Mouse (Mus musculus) neural tube, embryonic 12.5 days (tissue): ENCODE results near the gene Peak1. TPM values are rescaled to one million over a fixed set of nuclear protein-coding genes. Genes with fewer than 3 reads are reported as not detected.

Experiments
- ATAC-seq: fragments of 200-750 bp; cut with Nextera tagmentation; 2 replicates; pipeline ENCODE4 v1.8.0; 2017; ENCODE audit warnings: low read depth, mild to moderate bottlenecking, moderate TSS enrichment, moderate library complexity; ENCODE audit not compliant: low FRiP score
- H3K27ac ChIP-seq: fragments of 300-500 bp; sonication (generic); 2 replicates; pipeline ENCODE4 v1.5.1; 2016
- H3K27me3 ChIP-seq: fragments of 300-500 bp; sonication (generic); replicated peaks from 2 replicates; pipeline ENCODE4 v1.6.1; 2016; ENCODE audit warnings: mild to moderate bottlenecking
- H3K36me3 ChIP-seq: fragments of 300-500 bp; sonication (generic); 2 replicates; pipeline ENCODE4 v1.6.1; 2016; ENCODE audit warnings: mild to moderate bottlenecking
- H3K4me1 ChIP-seq: fragments of 300-500 bp; sonication (generic); 2 replicates; pipeline ENCODE4 v1.6.1; 2016
- H3K4me2 ChIP-seq: fragments of 300-500 bp; sonication (generic); replicated peaks from 2 replicates; pipeline ENCODE4 v1.6.1; 2016; ENCODE audit warnings: mild to moderate bottlenecking
- H3K4me3 ChIP-seq: fragments of 300-500 bp; sonication (generic); 2 replicates; pipeline ENCODE4 v1.5.1; 2016
- H3K9ac ChIP-seq: fragments of 300-500 bp; sonication (generic); 2 replicates; pipeline ENCODE4 v1.6.1; 2016; ENCODE audit warnings: mild to moderate bottlenecking
- H3K9me3 ChIP-seq: fragments of 300-500 bp; sonication (generic); 2 replicates; pipeline ENCODE4 v1.6.1; 2016; ENCODE audit warnings: mild to moderate bottlenecking
- WGBS: fragments of 180-500 bp; shearing (Covaris S2); methylation state at CpG from one replicate; pipeline ENCODE4 v1.1.7; 2016; 5-methylcytosine and 5-hydroxymethylcytosine counted together
- polyA plus RNA-seq: library from polyadenylated mRNA; unstranded; fragments of >200 nt; fragmentation: Nextera tagmentation; extraction: Ambion mirVana; gene quantifications from 2 replicates; pipeline ENCODE4 v1.2.1, GENCODE M21; 2016

The Peak1 gene
- polyA plus RNA-seq, 1 experiment from 2014 or later = 7.8 TPM

DNA sequence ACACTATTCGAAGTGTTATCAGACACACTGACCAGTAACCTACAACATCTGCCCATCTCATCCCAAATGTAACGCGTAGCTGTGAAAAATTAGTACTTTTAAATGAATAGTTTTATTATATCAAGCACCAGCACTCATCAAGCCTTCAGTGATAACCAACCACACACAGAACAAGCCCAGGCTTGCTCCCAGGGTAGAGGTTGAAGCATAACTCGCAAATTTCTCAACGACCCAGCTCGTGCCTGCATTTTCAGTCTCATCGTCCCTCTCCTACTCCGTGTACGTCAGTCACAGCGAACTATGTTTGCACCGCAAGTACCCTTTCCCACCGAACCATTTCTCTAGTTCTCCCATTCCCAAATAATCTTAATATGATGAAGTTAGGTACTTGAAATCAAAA, 83.5 kb downstream of the Peak1 start:
- no peak overlapping the region for H3K27ac ChIP-seq
- WGBS = 93% methylated on average over 12 of the region's 12 CpGs
- H3K9ac ChIP-seq = no peak overlapping the region
- no peak for ATAC-seq
- no peaks in the 10 kb centered on the region for H3K9me3 ChIP-seq
- H3K4me1 ChIP-seq = no peaks in the 10 kb centered on the region
- no peaks in the 10 kb centered on the region for H3K36me3 ChIP-seq
- no peak overlapping the region for H3K4me3 ChIP-seq
- H3K27me3 ChIP-seq = no peaks in the 10 kb centered on the region
- no peak overlapping the region for H3K4me2 ChIP-seq

DNA sequence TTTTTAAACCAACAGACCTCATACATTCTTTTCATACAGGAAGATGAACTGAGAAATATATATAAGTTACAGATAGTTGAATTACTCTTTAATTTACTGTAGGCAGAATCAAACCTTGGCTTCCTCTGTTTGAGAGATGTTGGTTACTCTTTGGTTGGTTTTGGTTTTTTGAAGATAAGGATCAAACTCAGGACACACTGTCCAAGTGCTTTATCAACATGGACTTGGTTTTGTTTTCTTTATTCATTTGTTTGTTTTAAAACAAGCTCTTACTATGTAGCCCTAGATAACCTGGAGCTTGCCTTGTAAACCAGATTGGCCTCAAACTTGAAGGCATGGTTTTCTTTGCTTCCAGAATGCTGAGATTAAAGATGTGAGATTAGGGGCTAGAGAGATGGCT, 85.1 kb downstream of the Peak1 start:
- ATAC-seq = no peak
- no peaks in the 10 kb centered on the region for H3K27me3 ChIP-seq
- no peaks in the 10 kb centered on the region for H3K4me1 ChIP-seq
- H3K36me3 ChIP-seq = no peaks in the 10 kb centered on the region
- no peak overlapping the region for H3K9ac ChIP-seq
- H3K4me3 ChIP-seq = no peak overlapping the region
- no peaks in the 10 kb centered on the region for H3K9me3 ChIP-seq
- H3K27ac ChIP-seq = no peak overlapping the region
- no peak overlapping the region for H3K4me2 ChIP-seq

DNA sequence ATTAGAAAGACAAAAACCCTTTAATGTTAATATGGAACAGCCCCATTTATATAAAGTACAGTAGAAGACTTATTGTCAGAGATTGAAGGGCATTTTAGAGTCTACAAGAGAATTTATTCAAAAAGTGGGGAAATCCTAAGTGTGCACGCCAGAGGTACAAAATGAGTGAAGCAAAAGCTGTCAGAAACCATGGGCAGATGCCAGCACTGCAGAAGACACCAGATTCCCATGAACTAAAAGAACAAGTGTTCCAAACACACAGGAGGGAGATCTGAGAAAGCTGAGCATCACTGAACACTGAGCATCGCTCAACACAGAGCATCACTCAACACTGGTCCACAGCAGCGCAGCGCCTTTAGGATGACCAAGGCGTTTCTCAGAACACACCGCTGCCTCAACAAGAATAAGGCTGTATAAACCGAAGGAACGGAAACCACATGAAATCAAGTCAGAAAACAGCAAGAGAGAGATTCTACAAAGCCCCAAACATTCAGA, 91.3 kb downstream of the Peak1 start:
- Histone ChIP-seq H3K36me3 (no peaks in the 10 kb centered on the region), H3K4me1 (no peaks in the 10 kb centered on the region), H3K27me3 (no peaks in the 10 kb centered on the region), H3K4me3 (no peak overlapping the region), H3K4me2 (no peak overlapping the region), H3K9ac (no peak overlapping the region), H3K27ac (no peak overlapping the region), H3K9me3 (no peaks in the 10 kb centered on the region)
- WGBS = 92% methylated on average over 8 of the region's 8 CpGs
- ATAC-seq = no peak

DNA sequence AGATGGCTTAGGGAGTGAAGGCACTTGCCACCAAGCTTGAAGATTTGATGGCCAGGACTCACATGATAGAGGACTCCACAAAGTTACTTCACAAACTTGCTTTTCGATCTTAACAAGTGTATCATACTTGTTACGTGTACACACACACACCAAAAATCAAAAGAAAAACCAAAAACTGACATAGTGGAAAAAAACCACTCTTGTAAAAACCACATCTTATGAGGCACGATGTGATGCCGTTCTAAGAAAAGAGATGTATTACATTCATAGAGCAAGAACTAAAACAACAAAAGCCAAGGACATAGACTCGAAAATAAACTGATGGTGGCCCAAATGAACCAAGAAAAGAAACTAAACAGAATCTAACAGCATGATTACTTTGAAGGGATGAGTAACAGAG, 92.1 kb downstream of the Peak1 start:
- Histone ChIP-seq H3K9ac (no peak overlapping the region), H3K4me2 (no peak overlapping the region), H3K4me1 (no peaks in the 10 kb centered on the region), H3K27ac (no peak overlapping the region), H3K36me3 (no peaks in the 10 kb centered on the region), H3K27me3 (no peaks in the 10 kb centered on the region), H3K9me3 (no peaks in the 10 kb centered on the region), H3K4me3 (no peak overlapping the region)
- 93% methylated on average over 5 of the region's 5 CpGs for WGBS
- ATAC-seq = no peak

DNA sequence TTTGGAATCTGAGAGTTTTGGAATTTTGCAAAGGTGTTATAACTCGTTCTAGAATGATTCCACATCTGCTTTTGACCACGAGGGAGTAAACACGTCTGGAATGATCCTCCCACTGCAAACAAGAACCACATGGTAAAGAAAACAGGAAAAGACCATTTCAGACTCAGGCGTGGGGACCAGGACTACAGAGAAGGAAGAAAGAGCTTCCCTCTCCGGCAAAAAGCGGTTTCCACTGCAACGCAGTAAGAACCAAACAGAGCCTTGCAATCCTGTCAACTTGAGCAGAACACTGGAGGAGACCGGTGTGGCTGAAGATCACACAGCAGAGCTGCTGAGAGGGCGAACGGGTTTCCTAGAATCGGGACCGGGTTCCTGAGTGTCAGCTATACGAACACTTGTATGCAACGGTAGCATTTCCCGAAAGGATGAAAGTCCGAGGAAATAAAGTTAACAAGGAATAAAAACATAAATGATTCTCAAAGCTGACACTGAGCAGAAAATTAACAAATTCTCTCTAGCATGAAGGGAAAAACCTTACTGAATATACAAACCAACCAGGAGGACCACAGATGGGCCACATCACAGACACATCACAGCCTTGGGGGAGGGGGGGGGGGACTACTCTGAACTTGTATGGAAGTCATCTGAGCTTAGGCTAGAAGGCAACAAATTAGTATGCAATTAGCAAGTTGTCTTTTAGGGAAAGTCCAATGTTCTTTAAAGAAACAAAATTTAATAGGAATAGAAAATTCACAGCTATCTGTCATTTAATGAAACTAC, 93.1 kb downstream of the Peak1 start:
- no peaks in the 10 kb centered on the region for H3K4me1 ChIP-seq
- ATAC-seq = no peak
- 75% methylated on average over 16 of the region's 16 CpGs for WGBS
- H3K36me3 ChIP-seq = no peaks in the 10 kb centered on the region
- H3K4me2 ChIP-seq = no peak overlapping the region
- H3K27ac ChIP-seq = no peak overlapping the region
- H3K27me3 ChIP-seq = no peaks in the 10 kb centered on the region
- H3K4me3 ChIP-seq = no peak overlapping the region
- H3K9me3 ChIP-seq = no peaks in the 10 kb centered on the region
- H3K9ac ChIP-seq = no peak overlapping the region

DNA sequence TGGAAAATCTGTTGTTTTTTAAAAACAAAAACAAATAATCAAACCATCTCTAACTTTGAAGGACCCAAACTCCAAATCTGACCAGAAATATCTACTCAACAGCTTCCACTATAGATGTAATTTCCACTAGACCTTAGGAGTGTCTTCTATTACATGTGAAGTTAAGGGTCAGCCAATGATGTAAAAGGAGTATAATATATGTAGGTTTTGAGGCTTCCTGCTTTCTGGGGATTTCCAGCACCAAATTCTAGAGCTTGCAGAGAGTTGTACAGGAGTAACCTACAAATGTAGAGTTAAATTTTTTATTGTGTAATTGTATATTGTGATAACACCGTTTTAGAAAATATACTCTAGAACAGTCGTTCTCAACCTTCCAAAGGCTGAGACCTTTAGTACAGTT, 96.6 kb downstream of the Peak1 start:
- Histone ChIP-seq H3K9ac (no peak overlapping the region), H3K4me3 (no peak overlapping the region), H3K36me3 (no peaks in the 10 kb centered on the region), H3K27me3 (no peaks in the 10 kb centered on the region), H3K4me2 (no peak overlapping the region), H3K4me1 (no peaks in the 10 kb centered on the region), H3K9me3 (peaks cover 4% of the 10 kb centered on the region; the same call in 1 of the 2 replicates), H3K27ac (no peak overlapping the region)
- ATAC-seq = no peak
- 93% methylated on average over 2 of the region's 2 CpGs for WGBS

DNA sequence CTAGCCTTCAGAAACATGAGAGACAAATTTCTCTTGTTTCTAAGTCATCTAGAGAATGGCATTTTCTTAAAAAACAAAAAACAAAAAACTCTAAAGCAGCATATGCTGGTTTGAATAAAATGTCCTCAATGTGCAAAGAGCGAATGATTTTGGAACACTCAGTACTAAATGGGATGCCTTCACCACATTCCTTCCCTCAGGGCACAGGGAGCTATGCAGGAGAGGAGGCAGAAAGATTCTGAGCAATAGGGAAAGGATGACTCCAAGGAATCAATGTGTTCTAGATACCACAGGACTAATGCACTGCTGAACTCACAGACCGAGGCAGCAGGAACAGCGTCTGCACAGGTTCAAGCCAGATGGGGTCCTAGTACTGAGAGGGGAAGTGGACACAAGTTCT, 103.5 kb downstream of the Peak1 start:
- 88% methylated on average over 3 of the region's 3 CpGs for WGBS
- peaks cover 4% of the 10 kb centered on the region; the same call in 1 of the 2 replicates for H3K9me3 ChIP-seq
- H3K4me1 ChIP-seq = no peaks in the 10 kb centered on the region
- H3K4me2 ChIP-seq = no peak overlapping the region
- no peaks in the 10 kb centered on the region for H3K36me3 ChIP-seq
- no peak overlapping the region for H3K9ac ChIP-seq
- no peak for ATAC-seq
- H3K27me3 ChIP-seq = no peaks in the 10 kb centered on the region
- no peak overlapping the region for H3K27ac ChIP-seq
- H3K4me3 ChIP-seq = no peak overlapping the region

DNA sequence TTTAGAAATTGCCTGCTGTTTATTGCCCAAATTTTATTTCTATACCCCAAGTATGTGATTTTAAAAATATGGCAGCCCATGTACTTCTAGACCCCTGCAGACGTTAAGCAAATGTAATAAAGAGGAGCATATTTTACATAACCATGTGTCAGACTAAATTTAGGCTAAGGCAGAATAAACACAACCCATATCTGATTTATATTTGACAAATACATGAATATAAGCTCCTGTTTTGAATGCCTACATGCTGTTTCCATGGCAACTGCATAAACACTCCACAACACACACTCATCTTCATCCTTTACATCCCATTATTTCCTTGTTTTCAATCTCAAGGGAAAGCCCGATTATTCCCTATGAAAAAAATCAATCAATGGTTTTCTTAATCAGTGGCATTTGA, 108.8 kb downstream of the Peak1 start:
- H3K4me2 ChIP-seq = no peak overlapping the region
- WGBS = 69% methylated on average over 2 of the region's 2 CpGs
- H3K9me3 ChIP-seq = no peaks in the 10 kb centered on the region
- H3K36me3 ChIP-seq = no peaks in the 10 kb centered on the region
- H3K4me1 ChIP-seq = no peaks in the 10 kb centered on the region
- H3K9ac ChIP-seq = no peak overlapping the region
- H3K4me3 ChIP-seq = no peak overlapping the region
- ATAC-seq = no peak
- H3K27ac ChIP-seq = no peak overlapping the region
- H3K27me3 ChIP-seq = no peaks in the 10 kb centered on the region

DNA sequence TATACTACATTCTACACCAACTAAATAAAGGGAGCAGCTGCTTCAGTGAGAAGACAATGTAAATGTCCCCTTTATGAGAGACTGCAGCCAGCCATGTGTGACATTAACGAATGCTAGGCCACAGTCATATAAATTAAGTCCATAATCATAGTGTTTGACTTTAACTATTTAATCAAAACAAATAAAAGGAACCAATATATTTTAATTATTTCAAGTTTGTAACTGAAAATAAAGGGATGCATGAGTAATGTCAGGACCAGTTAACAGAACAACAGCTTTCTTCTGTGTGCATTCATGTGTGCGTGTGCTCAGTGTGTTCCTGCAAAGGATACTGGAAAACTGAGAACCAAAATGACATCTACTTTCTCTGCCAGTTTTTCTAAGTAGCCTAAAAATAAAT, 113.3 kb downstream of the Peak1 start:
- H3K4me3 ChIP-seq = no peak overlapping the region
- H3K4me1 ChIP-seq = peaks cover 6% of the 10 kb centered on the region; the same call in 1 of the 2 replicates
- no peak for ATAC-seq
- H3K36me3 ChIP-seq = no peaks in the 10 kb centered on the region
- H3K9ac ChIP-seq = no peak overlapping the region
- 32% methylated on average over 2 of the region's 2 CpGs for WGBS
- H3K27me3 ChIP-seq = no peaks in the 10 kb centered on the region
- H3K4me2 ChIP-seq = no peak overlapping the region
- H3K9me3 ChIP-seq = no peaks in the 10 kb centered on the region
- no peak overlapping the region for H3K27ac ChIP-seq

DNA sequence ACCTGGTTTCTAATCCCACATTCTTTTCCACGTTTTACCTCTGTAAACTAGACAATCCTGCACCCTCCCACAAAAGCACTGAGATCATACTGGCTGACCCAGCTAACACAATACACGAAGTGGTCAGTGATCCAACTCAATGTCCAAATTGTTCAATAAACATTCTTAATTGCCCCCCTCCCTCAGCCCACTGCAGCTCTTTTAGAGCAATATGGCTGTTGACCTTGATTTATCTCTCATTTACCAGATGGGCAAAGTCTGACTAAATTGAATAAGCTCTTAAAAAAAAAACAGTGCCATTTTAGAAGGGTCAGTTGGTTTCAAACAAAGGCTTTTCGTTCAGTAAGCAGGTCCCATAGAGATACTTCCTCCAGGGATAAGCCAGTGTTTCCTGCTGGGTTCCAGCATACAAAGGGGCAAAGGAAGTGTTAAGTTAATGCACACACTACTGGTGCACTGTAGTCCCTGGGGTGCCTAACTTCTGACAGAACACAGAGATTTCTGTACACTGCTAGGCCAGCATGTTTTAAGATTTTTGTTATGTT, 114.9 kb downstream of the Peak1 start:
- Histone ChIP-seq H3K4me1 (peaks cover 6% of the 10 kb centered on the region; the same call in 1 of the 2 replicates), H3K4me3 (no peak overlapping the region), H3K36me3 (no peaks in the 10 kb centered on the region), H3K4me2 (no peak overlapping the region), H3K27ac (no peak overlapping the region), H3K9ac (no peak overlapping the region), H3K9me3 (no peaks in the 10 kb centered on the region), H3K27me3 (no peaks in the 10 kb centered on the region)
- 12% methylated on average over 3 of the region's 3 CpGs for WGBS
- ATAC-seq = no peak

DNA sequence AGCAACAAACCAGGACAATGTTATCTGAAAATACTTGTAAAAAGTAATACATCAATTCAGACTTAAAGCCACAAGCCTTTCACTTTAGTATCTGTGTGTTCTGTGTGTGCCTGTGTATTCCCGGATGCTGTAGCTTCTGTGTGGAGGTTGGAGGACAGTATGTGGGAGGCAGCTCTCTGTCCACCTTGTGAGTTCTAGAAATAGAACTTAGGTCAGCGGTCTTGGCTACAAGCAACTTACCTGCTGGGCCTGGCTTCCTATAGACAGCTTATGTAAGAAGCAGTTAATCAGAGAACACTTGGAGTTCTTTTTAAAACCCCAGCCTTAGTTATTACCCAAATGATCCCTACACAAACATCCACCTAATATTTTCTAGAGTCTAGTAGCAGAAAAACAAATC, 127.8 kb downstream of the Peak1 start:
- Histone ChIP-seq H3K27ac (no peak overlapping the region), H3K36me3 (no peaks in the 10 kb centered on the region), H3K4me3 (no peak overlapping the region), H3K4me1 (no peaks in the 10 kb centered on the region), H3K9me3 (no peaks in the 10 kb centered on the region), H3K4me2 (no peak overlapping the region), H3K27me3 (no peaks in the 10 kb centered on the region), H3K9ac (no peak overlapping the region)
- no peak for ATAC-seq
- 97% methylated on average over 2 of the region's 2 CpGs for WGBS

DNA sequence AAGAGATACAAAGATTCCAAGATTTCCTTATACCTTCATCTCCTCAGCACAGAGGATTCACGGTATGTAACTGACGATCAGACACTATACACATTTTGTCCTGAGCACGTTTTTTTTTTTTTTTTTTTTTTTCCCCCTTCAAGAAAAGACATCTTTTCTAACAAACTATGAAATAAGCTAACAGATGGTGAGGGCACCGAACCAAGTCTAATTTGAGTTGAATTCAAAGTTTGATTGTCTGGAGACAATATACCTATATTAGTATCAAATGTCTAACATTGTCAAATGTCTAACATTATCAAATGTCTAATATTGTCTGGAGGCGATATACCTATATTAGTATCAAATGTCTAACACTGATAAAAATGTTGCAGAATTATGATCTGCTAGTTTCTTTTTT, 135.4 kb downstream of the Peak1 start:
- H3K27me3 ChIP-seq = no peaks in the 10 kb centered on the region
- no peaks in the 10 kb centered on the region for H3K36me3 ChIP-seq
- no peak for ATAC-seq
- H3K9ac ChIP-seq = no peak overlapping the region
- WGBS = 90% methylated on average over 5 of the region's 5 CpGs
- H3K27ac ChIP-seq = no peak overlapping the region
- H3K4me3 ChIP-seq = no peak overlapping the region
- H3K4me1 ChIP-seq = no peaks in the 10 kb centered on the region
- no peak overlapping the region for H3K4me2 ChIP-seq
- no peaks in the 10 kb centered on the region for H3K9me3 ChIP-seq

DNA sequence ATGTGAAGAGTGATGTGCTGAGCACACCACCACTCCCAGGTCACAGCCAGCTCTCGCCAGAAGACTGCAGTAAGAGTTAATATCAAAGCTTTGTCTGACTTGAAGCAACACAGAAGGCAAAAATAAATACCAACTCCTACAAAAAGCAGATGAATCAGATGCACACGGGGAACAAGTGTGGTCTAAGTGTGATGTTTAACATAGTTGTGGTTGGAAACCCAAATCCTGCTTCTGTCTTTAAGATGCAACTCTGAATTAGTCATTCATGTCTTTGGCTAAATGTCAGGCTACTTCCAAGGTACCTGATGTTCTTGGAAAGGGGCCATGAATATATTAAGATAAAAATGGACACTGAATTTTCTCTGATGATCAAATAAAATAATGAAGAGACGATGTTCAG, 144.3 kb downstream of the Peak1 start:
- Histone ChIP-seq H3K4me1 (no peaks in the 10 kb centered on the region; the same call in 1 of the 2 replicates), H3K9ac (no peak overlapping the region), H3K9me3 (0 out of 2 replicates have a peak, but pooled peaks cover 3% of the 10 kb centered on the region), H3K27me3 (no peaks in the 10 kb centered on the region), H3K4me2 (no peak overlapping the region), H3K36me3 (no peaks in the 10 kb centered on the region), H3K27ac (no peak overlapping the region), H3K4me3 (no peak overlapping the region)
- 94% methylated on average over 3 of the region's 3 CpGs for WGBS
- no peak for ATAC-seq
